Mouse (Mus musculus) erythroblast, embryonic 14.5 days (primary cell): ENCODE results near the gene Rundc3a.

Experiments
- GATA1 ChIP-seq: IDR thresholded peaks from 2 replicates; pipeline ENCODE4 v1.6.1; 2012; ENCODE audit warnings: low read length, inconsistent platforms, mixed read lengths
- TAL1 ChIP-seq: IDR thresholded peaks from 3 replicates; pipeline ENCODE4 v1.6.1; 2012; ENCODE audit warnings: low read length, inconsistent platforms, mixed read lengths

DNA sequence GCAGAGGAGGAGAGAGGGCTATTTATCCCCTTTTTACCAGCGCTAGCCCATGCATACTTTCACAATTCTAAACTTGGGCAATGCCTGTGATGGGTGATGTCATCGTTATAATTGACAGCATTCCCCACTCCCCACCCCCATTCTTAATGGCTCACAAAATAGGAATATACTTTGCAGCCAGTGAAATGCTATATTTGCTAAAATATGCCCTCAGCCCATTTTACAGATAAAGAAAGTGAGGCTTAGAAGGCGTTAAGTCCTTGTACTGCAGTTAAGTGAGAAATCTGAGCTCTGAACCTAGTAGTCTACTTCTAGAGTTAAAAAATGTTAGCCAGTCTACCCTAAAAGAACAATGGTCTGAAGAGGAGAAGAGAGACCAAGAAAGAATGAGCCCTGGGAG is 51.1 kb downstream of the Rundc3a start:
- TF ChIP-seq GATA1 = no peak
- no peak for TF ChIP-seq TAL1
